Mouse (Mus musculus) E14TG2a.4 (cell line): ENCODE measurements at regions not wholly inside any gene's neighbourhood (a gene's known extent, or its start where the extent isn't known, plus 50 kb on each side); places are given as distances from the start of the nearest gene placed in this dataset.

Source experiments
- H3K27me3 ChIP-seq: 2 replicates; pipeline ENCODE4 v1.6.1; 2014; ENCODE audit warnings: low read length, control low read depth; ENCODE audit not compliant: insufficient read depth
- H3K36me3 ChIP-seq: 2 replicates; pipeline ENCODE4 v1.6.1; 2014; ENCODE audit warnings: low read length, control low read depth; ENCODE audit not compliant: insufficient read depth
- H3K4me1 ChIP-seq: replicated peaks from 2 replicates; pipeline ENCODE4 v1.6.1; 2014; ENCODE audit warnings: low read depth, low read length, control low read depth
- H3K4me3 ChIP-seq: replicated peaks from 2 replicates; pipeline ENCODE4 v1.5.1; 2014; ENCODE audit warnings: mild to moderate bottlenecking, low read length
- H3K9me3 ChIP-seq: 2 replicates; pipeline ENCODE4 v1.6.1; 2014; ENCODE audit warnings: low read length, control low read depth
- CTCF ChIP-seq: conservative IDR thresholded peaks from 2 replicates; pipeline ENCODE4 v1.5.1; 2014; ENCODE audit warnings: low read length
- NANOG ChIP-seq: IDR thresholded peaks from 2 replicates; pipeline ENCODE4 v1.6.1; 2014; ENCODE audit warnings: borderline replicate concordance, low read length, mixed read lengths
- POU5F1 ChIP-seq: IDR thresholded peaks from 2 replicates; pipeline ENCODE4 v1.6.1; 2014; ENCODE audit warnings: low read length, borderline replicate concordance

- no peaks in the 10 kb centered on the region for H3K36me3 ChIP-seq
- TF ChIP-seq NANOG (no peak), CTCF (no peak), POU5F1 (no peak)
Measured at GRCm38 (mm10) chr2:170281311-170282008, 133.6 kb upstream of the Zfp217 start.

GRCm38 (mm10) chr2:170280733-170281132, 132.8 kb upstream of the Zfp217 start:
- Histone ChIP-seq H3K9me3 (no peaks in the 10 kb centered on the region), H3K4me3 (no peak overlapping the region), H3K4me1 (peaks cover 16% of the 10 kb centered on the region), H3K36me3 (no peaks in the 10 kb centered on the region), H3K27me3 (peaks cover 6% of the 10 kb centered on the region; the same call in 1 of the 2 replicates)
- no peak for TF ChIP-seq NANOG
- TF ChIP-seq POU5F1 = no peak
- peak; percentile 42 for TF ChIP-seq CTCF

More at GRCm38 (mm10) chr2:170281311-170282008, 133.6 kb upstream of the Zfp217 start:
- Histone ChIP-seq H3K4me3 (no peak overlapping the region), H3K4me1 (peaks cover 19% of the 10 kb centered on the region), H3K27me3 (peaks cover 12% of the 10 kb centered on the region), H3K9me3 (no peaks in the 10 kb centered on the region)

GRCm38 (mm10) chr2:170277896-170278295, 130.0 kb upstream of the Zfp217 start:
- H3K36me3 ChIP-seq = no peaks in the 10 kb centered on the region
- no peak for TF ChIP-seq NANOG
- TF ChIP-seq POU5F1 = no peak
- TF ChIP-seq CTCF = no peak
- H3K27me3 ChIP-seq = no peaks in the 10 kb centered on the region
- peaks cover 33% of the 10 kb centered on the region for H3K4me1 ChIP-seq
- no peak overlapping the region for H3K4me3 ChIP-seq
- 0 out of 2 replicates have a peak, but pooled peaks cover 4% of the 10 kb centered on the region for H3K9me3 ChIP-seq

- Histone ChIP-seq H3K9me3 (0 out of 2 replicates have a peak, but pooled peaks cover 4% of the 10 kb centered on the region), H3K4me1 (peaks cover 34% of the 10 kb centered on the region), H3K27me3 (no peaks in the 10 kb centered on the region), H3K4me3 (no peak overlapping the region), H3K36me3 (no peaks in the 10 kb centered on the region)
- no peak for TF ChIP-seq NANOG
- TF ChIP-seq CTCF = no peak
- no peak for TF ChIP-seq POU5F1
Measured at GRCm38 (mm10) chr2:170277182-170277767, 129.4 kb upstream of the Zfp217 start.

GRCm38 (mm10) chr2:170275687-170276086, 127.8 kb upstream of the Zfp217 start:
- TF ChIP-seq CTCF (no peak), POU5F1 (no peak), NANOG (no peak)
- Histone ChIP-seq H3K4me1 (peaks cover 24% of the 10 kb centered on the region), H3K36me3 (no peaks in the 10 kb centered on the region), H3K9me3 (peaks cover 11% of the 10 kb centered on the region), H3K4me3 (no peak overlapping the region), H3K27me3 (no peaks in the 10 kb centered on the region)

- no peaks in the 10 kb centered on the region for H3K27me3 ChIP-seq
- H3K4me1 ChIP-seq = peaks cover 46% of the 10 kb centered on the region
- TF ChIP-seq NANOG = no peak
- no peaks in the 10 kb centered on the region for H3K36me3 ChIP-seq
- no peak overlapping the region for H3K4me3 ChIP-seq
- H3K9me3 ChIP-seq = peaks cover 11% of the 10 kb centered on the region
Measured at GRCm38 (mm10) chr2:170269926-170270577, 122.1 kb upstream of the Zfp217 start.

GRCm38 (mm10) chr2:170268080-170268479, 120.2 kb upstream of the Zfp217 start:
- Histone ChIP-seq H3K9me3 (peaks cover 7% of the 10 kb centered on the region), H3K36me3 (no peaks in the 10 kb centered on the region), H3K27me3 (no peaks in the 10 kb centered on the region), H3K4me3 (0 out of 2 replicates have a peak overlapping the region, but pooled peaks have one; percentile 59), H3K4me1 (peaks cover 41% of the 10 kb centered on the region)
- no peak for TF ChIP-seq POU5F1
- TF ChIP-seq NANOG = no peak
- TF ChIP-seq CTCF = no peak

GRCm38 (mm10) chr2:170267152-170267551, 119.2 kb upstream of the Zfp217 start:
- Histone ChIP-seq H3K9me3 (peaks cover 7% of the 10 kb centered on the region), H3K4me3 (peak overlapping the region; percentile 59), H3K36me3 (no peaks in the 10 kb centered on the region), H3K27me3 (no peaks in the 10 kb centered on the region), H3K4me1 (peaks cover 37% of the 10 kb centered on the region)
- no peak for TF ChIP-seq POU5F1
- no peak for TF ChIP-seq NANOG
- TF ChIP-seq CTCF = no peak
